Mouse (Mus musculus) MEL (cell line): ENCODE data around the gene Tex2. TPM values are rescaled to one million over a fixed set of nuclear protein-coding genes. Genes with fewer than 3 reads are reported as not detected.

Experiments
- DNase-seq: peaks from one replicate; pipeline ENCODE4 v3.0.0; 2011; ENCODE audit warnings: low read depth, low spot score
- H3K27ac ChIP-seq: 2 replicates; pipeline ENCODE4 v1.5.1; 2012; ENCODE audit warnings: low read depth, mild to moderate bottlenecking, control low read depth, low read length, moderate library complexity; ENCODE audit not compliant: control insufficient read depth
- H3K27me3 ChIP-seq, 2 experiments: fragments of 150-350 bp in 1 of 2; sonication (generic) in 1 of 2; 2 replicates each; pipeline ENCODE4 v1.6.1; 2012; ENCODE audit warnings: low read length in 2 of 2, mild to moderate bottlenecking in 2 of 2, improper control_type of control experiment in 1 of 2, moderate library complexity in 1 of 2; ENCODE audit not compliant: insufficient read depth in 2 of 2, control insufficient read depth in 1 of 2
- H3K36me3 ChIP-seq, 2 experiments: 2 replicates each; pipeline ENCODE4 v1.6.1; 2012 to 2014; ENCODE audit warnings: low read length in 2 of 2, improper control_type of control experiment in 1 of 2, inconsistent platforms in 1 of 2, mild to moderate bottlenecking in 1 of 2; ENCODE audit not compliant: insufficient read depth in 2 of 2, control insufficient read depth in 1 of 2
- H3K4me1 ChIP-seq, 2 experiments: fragments of 150-350 bp in 1 of 2; sonication (generic) in 1 of 2; 2 replicates each; pipeline ENCODE4 v1.6.1; 2012; ENCODE audit warnings: low read length in 2 of 2, improper control_type of control experiment in 1 of 2, mild to moderate bottlenecking in 1 of 2; ENCODE audit not compliant: insufficient read depth in 2 of 2, control insufficient read depth in 1 of 2
- H3K4me3 ChIP-seq, 2 experiments: fragments of 150-350 bp in 1 of 2; sonication (generic) in 1 of 2; 2 replicates each; pipeline ENCODE4 v1.5.1; 2012; ENCODE audit warnings: low read depth in 2 of 2, low read length in 2 of 2, mild to moderate bottlenecking in 2 of 2, moderate library complexity in 2 of 2, control low read depth in 1 of 2, improper control_type of control experiment in 1 of 2; ENCODE audit not compliant: control insufficient read depth in 1 of 2, insufficient read depth in 1 of 2
- H3K79me2 ChIP-seq: 2 replicates; pipeline ENCODE4 v1.6.1; 2012; ENCODE audit warnings: mild to moderate bottlenecking, low read length, moderate library complexity; ENCODE audit not compliant: control insufficient read depth, poor library complexity, insufficient read depth
- H3K9ac ChIP-seq: 2 replicates; pipeline ENCODE4 v1.6.1; 2012; ENCODE audit warnings: low read depth, mild to moderate bottlenecking, control low read depth, low read length, moderate library complexity; ENCODE audit not compliant: control insufficient read depth, poor library complexity, severe bottlenecking
- H3K9me3 ChIP-seq: fragments of 150-350 bp; sonication (generic); replicated peaks from 2 replicates; pipeline ENCODE4 v1.6.1; 2012; ENCODE audit warnings: mild to moderate bottlenecking, low read length, improper control_type of control experiment, moderate library complexity; ENCODE audit not compliant: insufficient read depth
- BHLHE40 ChIP-seq: IDR thresholded peaks from 2 replicates; pipeline ENCODE4 v1.6.1; 2012; ENCODE audit warnings: low read depth, mild to moderate bottlenecking, inconsistent platforms, low read length, improper control_type of control experiment, borderline replicate concordance
- CHD1 ChIP-seq: IDR thresholded peaks from 2 replicates; pipeline ENCODE4 v1.6.1; 2012; ENCODE audit warnings: low read depth, mild to moderate bottlenecking, inconsistent platforms, low read length, improper control_type of control experiment
- CHD2 ChIP-seq: IDR thresholded peaks from 2 replicates; pipeline ENCODE4 v1.6.1; 2011; ENCODE audit warnings: low read length, improper control_type of control experiment
- CTCF ChIP-seq, 3 experiments: IDR thresholded peaks in 2 of 3; conservative IDR thresholded peaks in 1 of 3; 2 replicates each; pipeline ENCODE4 v1.5.1; 2011 to 2012; ENCODE audit warnings: low read length in 3 of 3, low read depth in 2 of 3, mild to moderate bottlenecking in 2 of 3, improper control_type of control experiment in 1 of 3, inconsistent platforms in 1 of 3, mixed read lengths in 1 of 3, moderate library complexity in 1 of 3; ENCODE audit not compliant: control insufficient read depth in 1 of 3, insufficient read depth in 1 of 3, poor library complexity in 1 of 3, severe bottlenecking in 1 of 3
- E2F4 ChIP-seq: IDR thresholded peaks from 2 replicates; pipeline ENCODE4 v1.6.1; 2011; ENCODE audit warnings: low read depth, low read length, improper control_type of control experiment, borderline replicate concordance
- ELF1 ChIP-seq: IDR thresholded peaks from 2 replicates; pipeline ENCODE4 v1.6.1; 2014; ENCODE audit warnings: low read depth, mild to moderate bottlenecking, inconsistent platforms, low read length, improper control_type of control experiment, moderate library complexity
- EP300 ChIP-seq, 2 experiments: IDR thresholded peaks; 2 replicates each; pipeline ENCODE4 v1.6.1; 2011; ENCODE audit warnings: improper control_type of control experiment in 2 of 2, low read length in 2 of 2, low read depth in 1 of 2, mild to moderate bottlenecking in 1 of 2
- ETS1 ChIP-seq: IDR thresholded peaks from 2 replicates; pipeline ENCODE4 v1.6.1; 2012; ENCODE audit warnings: low read depth, mild to moderate bottlenecking, inconsistent platforms, low read length, improper control_type of control experiment, moderate library complexity
- GABPA ChIP-seq: IDR thresholded peaks from 2 replicates; pipeline ENCODE4 v1.6.1; 2012; ENCODE audit warnings: low read depth, mild to moderate bottlenecking, inconsistent platforms, low read length, improper control_type of control experiment, moderate library complexity
- GATA1 ChIP-seq: IDR thresholded peaks from 2 replicates; pipeline ENCODE4 v1.6.1; 2011; ENCODE audit warnings: low read depth, low read length, improper control_type of control experiment
- JUND ChIP-seq: IDR thresholded peaks from 2 replicates; pipeline ENCODE4 v1.6.1; 2011; ENCODE audit warnings: low read depth, mild to moderate bottlenecking, improper control_type of control experiment, low read length
- KAT2A ChIP-seq: conservative IDR thresholded peaks from 2 replicates; pipeline ENCODE4 v1.6.1; 2012; ENCODE audit warnings: low read depth, low read length, improper control_type of control experiment, inconsistent platforms
- MAFK ChIP-seq: IDR thresholded peaks from 2 replicates; pipeline ENCODE4 v1.6.1; 2011; ENCODE audit warnings: low read depth, mild to moderate bottlenecking, low read length, improper control_type of control experiment, borderline replicate concordance
- MAX ChIP-seq: IDR thresholded peaks from 2 replicates; pipeline ENCODE4 v1.6.1; 2011; ENCODE audit warnings: low read length, improper control_type of control experiment
- MAZ ChIP-seq: IDR thresholded peaks from 2 replicates; pipeline ENCODE4 v1.6.1; 2012; ENCODE audit warnings: low read depth, mild to moderate bottlenecking, inconsistent platforms, low read length, improper control_type of control experiment
- MEF2A ChIP-seq: IDR thresholded peaks from 2 replicates; pipeline ENCODE4 v1.6.1; 2014; ENCODE audit warnings: low read depth, mild to moderate bottlenecking, inconsistent platforms, low read length, improper control_type of control experiment; ENCODE audit not compliant: poor library complexity, insufficient replicate concordance, severe bottlenecking; ENCODE audit errors: extremely low read depth
- MXI1 ChIP-seq: IDR thresholded peaks from 2 replicates; pipeline ENCODE4 v1.6.1; 2011; ENCODE audit warnings: mild to moderate bottlenecking, low read depth, low read length, improper control_type of control experiment
- MYB ChIP-seq: IDR thresholded peaks from 2 replicates; pipeline ENCODE4 v1.6.1; 2011; ENCODE audit warnings: mild to moderate bottlenecking, low read depth, low read length, improper control_type of control experiment
- MYC ChIP-seq: IDR thresholded peaks from 2 replicates; pipeline ENCODE4 v1.6.1; 2011; ENCODE audit warnings: low read depth, mild to moderate bottlenecking, low read length, improper control_type of control experiment, moderate library complexity
- NELFE ChIP-seq: IDR thresholded peaks from 2 replicates; pipeline ENCODE4 v1.6.1; 2011; ENCODE audit warnings: low read depth, low read length, improper control_type of control experiment
- NRF1 ChIP-seq: IDR thresholded peaks from 2 replicates; pipeline ENCODE4 v1.6.1; 2014; ENCODE audit warnings: low read depth, mild to moderate bottlenecking, inconsistent platforms, low read length, improper control_type of control experiment, moderate library complexity; ENCODE audit not compliant: poor library complexity, insufficient read depth, severe bottlenecking
- POLR2A ChIP-seq, 2 experiments: IDR thresholded peaks; 2 replicates each; pipeline ENCODE4 v1.6.1; 2011 to 2012; ENCODE audit warnings: low read length in 2 of 2, mild to moderate bottlenecking in 2 of 2, control low read depth in 1 of 2, improper control_type of control experiment in 1 of 2, low read depth in 1 of 2, moderate library complexity in 1 of 2; ENCODE audit not compliant: control insufficient read depth in 1 of 2, insufficient read depth in 1 of 2, poor library complexity in 1 of 2
- POLR2AphosphoS2 ChIP-seq: IDR thresholded peaks from 2 replicates; pipeline ENCODE4 v1.6.1; 2011; ENCODE audit warnings: low read length, improper control_type of control experiment
- RAD21 ChIP-seq: IDR thresholded peaks from 2 replicates; pipeline ENCODE4 v1.6.1; 2011; ENCODE audit warnings: mild to moderate bottlenecking, low read depth, low read length, improper control_type of control experiment
- RCOR1 ChIP-seq: IDR thresholded peaks from 2 replicates; pipeline ENCODE4 v1.6.1; 2012; ENCODE audit warnings: low read depth, mild to moderate bottlenecking, inconsistent platforms, low read length, improper control_type of control experiment
- SIN3A ChIP-seq: IDR thresholded peaks from 2 replicates; pipeline ENCODE4 v1.6.1; 2012; ENCODE audit warnings: low read length, improper control_type of control experiment, inconsistent platforms
- SMC3 ChIP-seq: IDR thresholded peaks from 2 replicates; pipeline ENCODE4 v1.6.1; 2011; ENCODE audit warnings: low read depth, low read length, improper control_type of control experiment
- TAL1 ChIP-seq: IDR thresholded peaks from 2 replicates; pipeline ENCODE4 v1.6.1; 2012; ENCODE audit warnings: mild to moderate bottlenecking, inconsistent platforms, low read length, moderate library complexity, mixed read lengths
- TBP ChIP-seq: IDR thresholded peaks from 2 replicates; pipeline ENCODE4 v1.8.0; 2011; ENCODE audit warnings: low read depth, low read length, improper control_type of control experiment
- TCF12 ChIP-seq: IDR thresholded peaks from 2 replicates; pipeline ENCODE4 v1.6.1; 2014; ENCODE audit warnings: low read depth, mild to moderate bottlenecking, inconsistent platforms, low read length, improper control_type of control experiment, moderate library complexity
- UBTF ChIP-seq: IDR thresholded peaks from 2 replicates; pipeline ENCODE4 v1.6.1; 2012; ENCODE audit warnings: low read depth, mild to moderate bottlenecking, inconsistent platforms, low read length, improper control_type of control experiment, moderate library complexity, borderline replicate concordance; ENCODE audit not compliant: insufficient read depth
- USF1 ChIP-seq: IDR thresholded peaks from 2 replicates; pipeline ENCODE4 v1.6.1; 2014; ENCODE audit warnings: low read depth, mild to moderate bottlenecking, inconsistent platforms, low read length, improper control_type of control experiment, moderate library complexity
- USF2 ChIP-seq, 2 experiments: IDR thresholded peaks; 2 replicates each; pipeline ENCODE4 v1.6.1; 2011 to 2012; ENCODE audit warnings: improper control_type of control experiment in 2 of 2, low read length in 2 of 2, borderline replicate concordance in 1 of 2, inconsistent platforms in 1 of 2, low read depth in 1 of 2, mild to moderate bottlenecking in 1 of 2; ENCODE audit not compliant: insufficient read depth in 1 of 2
- ZC3H11A ChIP-seq: IDR thresholded peaks from 2 replicates; pipeline ENCODE4 v1.6.1; 2012; ENCODE audit warnings: low read depth, mild to moderate bottlenecking, inconsistent platforms, low read length, improper control_type of control experiment
- ZKSCAN1 ChIP-seq: IDR thresholded peaks from 2 replicates; pipeline ENCODE4 v1.6.1; 2012; ENCODE audit warnings: low read depth, mild to moderate bottlenecking, inconsistent platforms, low read length, improper control_type of control experiment, moderate library complexity
- ZMIZ1 ChIP-seq: IDR thresholded peaks from 2 replicates; pipeline ENCODE4 v1.6.1; 2012; ENCODE audit warnings: low read depth, mild to moderate bottlenecking, inconsistent platforms, low read length, improper control_type of control experiment, moderate library complexity
- ZNF384 ChIP-seq: IDR thresholded peaks from 2 replicates; pipeline ENCODE4 v1.6.1; 2012; ENCODE audit warnings: low read depth, mild to moderate bottlenecking, inconsistent platforms, low read length, improper control_type of control experiment
- polyA plus RNA-seq, 2 experiments: library from polyadenylated mRNA; stranded (reverse) in 1 of 2; unstranded in 1 of 2; fragments of >175 nt in 1 of 2; fragments of >200 nt in 1 of 2; gene quantifications; 2 replicates each; pipeline versions ENCODE4 v1.2.1 to v1.2.4; 2012; ENCODE audit warnings: low replicate concordance in 2 of 2, low read depth in 1 of 2; ENCODE audit not compliant: insufficient read length in 2 of 2, insufficient read depth in 1 of 2, missing spikeins in 1 of 2
- total RNA-seq: library from RNA; depleted of rRNA; stranded (reverse); fragments of 300-350 nt; gene quantifications from 2 replicates; pipeline ENCODE4 v1.2.3, GENCODE M21; 2012

The Tex2 gene
- total and polyA plus RNA-seq, 3 experiments, result 13.7 to 24.8 TPM; not detected in 1

- peaks cover 16% of the 10 kb centered on the region for H3K79me2 ChIP-seq
- H3K27me3 ChIP-seq, result no peaks in the 10 kb centered on the region
- DNase-seq, result peak; percentile 76
- peak overlapping the region; percentile 82 to 97 for H3K4me3 ChIP-seq
- peaks cover 0 to 29% of the 10 kb centered on the region in 2 experiments; a peak in 2 of 4 replicates for H3K36me3 ChIP-seq
- peak overlapping the region; percentile 69; the same call in 1 of the 2 replicates for H3K27ac ChIP-seq
- peaks cover 9 to 15% of the 10 kb centered on the region in 2 experiments; a peak in 3 of 4 replicates for H3K4me1 ChIP-seq
- peak overlapping the region; percentile 89 for H3K9ac ChIP-seq
- no peaks in the 10 kb centered on the region for H3K9me3 ChIP-seq
- TF ChIP-seq JUND (no peak), TCF12 (peak; percentile 9; the same call in 1 of the 2 replicates), USF2 (IDR thresholded peaks at IDR 0.05; ENCODE audit: borderline replicate concordance in 1 of 2, insufficient read depth in 1 of 2, low read depth in 1 of 2, low read length in 2 of 2) (no peak), TBP (0 out of 2 replicates have a peak, but pooled peaks have one; percentile 12), MAX (no peak; the same call in 1 of the 2 replicates), EP300 (IDR thresholded peaks at IDR 0.05; ENCODE audit: low read depth in 1 of 2, low read length in 2 of 2) (no peak), MXI1 (no peak), RAD21 (no peak), UBTF (no peak), POLR2A (IDR thresholded peaks at IDR 0.05; ENCODE audit: control insufficient read depth in 1 of 2, insufficient read depth in 1 of 2, low read depth in 1 of 2, low read length in 2 of 2, poor library complexity in 1 of 2) (no peak), POLR2AphosphoS2 (no peak), CHD1 (no peak; the same call in 1 of the 2 replicates), KAT2A (no peak), MEF2A (no peak), TAL1 (no peak; the same call in 1 of the 2 replicates), MYC (no peak), ZNF384 (peak; percentile 98), GATA1 (peak; percentile 51; the same call in 1 of the 2 replicates), ZC3H11A (no peak), ZMIZ1 (no peak), MAFK (no peak), MYB (no peak), USF1 (no peak), SMC3 (no peak), MAZ (no peak), RCOR1 (peak; percentile 81), BHLHE40 (no peak), ETS1 (peak; percentile 50; the same call in 1 of the 2 replicates), SIN3A (0 out of 2 replicates have a peak, but pooled peaks have one; percentile 41), NELFE (no peak), GABPA (no peak), ELF1 (no peak), ZKSCAN1 (no peak; the same call in 1 of the 2 replicates), CTCF (IDR thresholded peaks at IDR 0.05 in 2 of 3, conservative IDR thresholded peaks at IDR 0.05 in 1 of 3; ENCODE audit: control insufficient read depth in 1 of 3, insufficient read depth in 1 of 3, low read depth in 2 of 3, low read length in 3 of 3, poor library complexity in 1 of 3, severe bottlenecking in 1 of 3) (no peak), E2F4 (no peak), NRF1 (no peak), CHD2 (no peak)
These were observed 127.6 kb downstream of the Tex2 start for GRCm38 (mm10) chr11:106485611-106486010.
